Mouse (Mus musculus) cerebellum, adult 8-10 months (tissue): Measurements from ENCODE around the gene Ak4.

Experiments
- DNase-seq: peaks from one replicate; pipeline ENCODE4 v3.0.0; 2022

Ak4 gene

DNA sequence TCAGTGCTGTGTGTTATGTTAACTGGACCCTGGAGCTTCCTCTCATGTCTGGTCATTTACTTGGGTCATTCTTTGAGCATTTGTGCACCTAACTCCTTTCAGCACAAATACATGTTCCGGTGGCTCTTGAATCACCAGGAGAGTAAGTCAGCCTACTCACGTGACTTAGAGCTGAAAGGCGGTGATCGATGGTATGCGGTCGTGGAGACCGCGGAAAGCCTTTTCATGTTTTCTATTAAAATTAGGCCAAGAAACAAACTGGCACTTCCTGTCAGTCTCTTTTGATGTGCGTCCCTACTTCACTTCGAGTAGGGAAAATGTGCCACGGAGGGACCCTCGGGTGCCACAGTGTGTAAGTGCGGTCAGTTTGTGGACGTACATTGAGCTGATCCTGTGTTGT is 96.8 kb downstream of the Ak4 start:
- no peak for DNase-seq
